Mouse (Mus musculus): Measurements from ENCODE around the gene Ptprn.
A peak's percentile ranks its signal among the peaks of the same experiment; 100 is the strongest.

The Ptprn gene

GRCm38 (mm10) chr1:75264091-75264880 lies at the start of gene Ptprn:
Gene Ptprn, minus strand, starts transcription at chr1:75264502.
- peak in 1 of 2 experiments; percentile 9 for DNase-seq

GRCm38 (mm10) chr1:75311694-75312093 lies 47.4 kb upstream of the Ptprn start:
- no peak for DNase-seq

DNA sequence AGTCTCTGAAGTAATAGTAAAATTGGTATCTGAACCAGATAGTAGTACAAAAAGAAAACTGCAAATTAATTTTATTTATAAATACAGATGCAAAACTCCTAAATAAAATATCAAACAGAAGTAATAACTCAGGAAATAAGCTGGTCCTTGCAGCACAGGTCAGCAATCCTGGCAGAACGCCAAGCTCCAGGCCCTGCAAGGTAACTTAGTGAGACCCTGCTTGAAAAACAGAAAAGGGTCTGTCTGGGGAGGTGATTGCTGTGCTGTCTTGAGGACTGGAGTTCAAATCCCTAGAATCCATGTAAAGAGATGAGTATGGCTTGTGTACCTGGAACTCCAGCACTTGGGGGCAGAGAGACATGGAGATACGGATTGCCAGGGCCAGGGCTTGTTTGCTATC lies 40.4 kb upstream of the Ptprn start:
- DNase-seq = no peak

GRCm38 (mm10) chr1:75294294-75294693 lies 30.0 kb upstream of the Ptprn start:
- DNase-seq = no peak

- DNase-seq = no peak
Observed at GRCm38 (mm10) chr1:75293331-75293701, 29.0 kb upstream of the Ptprn start.

DNA sequence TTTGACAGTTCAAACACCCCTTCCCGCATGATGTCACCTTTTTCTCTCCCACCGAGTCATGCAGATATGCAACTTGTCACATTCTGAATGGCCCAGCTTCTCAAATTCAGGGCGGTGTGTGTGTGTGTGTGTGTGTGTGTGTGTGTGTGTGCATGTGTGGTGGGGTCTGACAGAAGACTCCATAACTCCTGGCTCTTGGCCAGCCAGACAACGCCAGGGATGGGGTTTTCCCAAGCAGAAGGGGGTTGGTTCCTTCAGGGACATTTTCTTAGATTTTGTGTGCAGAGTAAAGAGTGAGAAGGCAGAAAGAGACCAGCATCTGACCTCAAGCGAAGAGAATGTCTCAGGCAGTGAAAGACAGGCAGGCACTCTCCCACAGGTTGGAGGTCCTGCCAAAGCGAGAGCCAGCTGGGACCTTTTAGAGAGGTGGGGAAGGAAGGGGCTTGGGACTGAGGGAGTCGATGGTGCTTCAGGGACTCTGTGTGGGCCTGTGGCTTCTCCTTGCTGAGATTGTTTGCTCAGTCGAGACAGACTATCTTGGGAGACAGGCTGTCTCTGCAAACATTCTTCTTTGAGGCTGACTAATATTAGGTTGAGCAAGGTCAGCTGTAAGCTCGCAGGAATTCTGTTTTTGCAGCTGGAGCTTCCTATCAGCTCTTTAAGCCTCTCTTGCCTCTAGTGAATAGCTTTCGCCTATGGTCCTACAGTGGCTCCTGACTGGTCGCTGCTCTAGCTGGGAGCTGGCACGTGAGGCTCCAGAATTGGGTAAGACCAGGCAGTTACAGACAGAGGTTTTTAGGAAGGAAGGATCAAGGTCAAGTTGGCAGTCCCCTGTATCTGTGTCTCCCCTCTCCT lies 28.4 kb upstream of the Ptprn start:
- no peak for DNase-seq

GRCm38 (mm10) chr1:75291321-75291720 lies 27.0 kb upstream of the Ptprn start:
- DNase-seq = no peak

- no peak for DNase-seq
Observed at GRCm38 (mm10) chr1:75290582-75290981, 26.3 kb upstream of the Ptprn start.

- no peak for DNase-seq
Observed at GRCm38 (mm10) chr1:75289888-75290431, 25.7 kb upstream of the Ptprn start.

GRCm38 (mm10) chr1:75289376-75289775 lies 25.1 kb upstream of the Ptprn start:
- no peak for DNase-seq

DNA sequence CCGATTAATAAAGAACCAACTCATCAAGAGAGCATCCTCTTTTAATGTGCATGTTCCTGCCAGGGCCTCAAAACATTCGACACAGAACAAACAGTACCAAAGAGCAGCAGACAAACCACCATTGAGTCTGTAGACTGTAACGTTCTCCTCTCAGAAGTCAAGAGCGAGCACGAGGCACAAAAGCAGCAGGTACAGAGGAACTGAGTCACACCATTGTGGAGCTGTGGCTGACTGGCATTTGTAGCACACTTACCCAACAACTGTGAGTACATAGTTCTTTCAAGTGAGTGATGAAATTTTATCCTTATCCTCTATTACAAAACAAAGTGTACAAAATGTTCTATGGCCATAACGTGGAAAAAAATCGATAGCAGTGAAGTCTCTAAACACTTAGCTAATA lies 20.6 kb upstream of the Ptprn start:
- DNase-seq = no peak

DNA sequence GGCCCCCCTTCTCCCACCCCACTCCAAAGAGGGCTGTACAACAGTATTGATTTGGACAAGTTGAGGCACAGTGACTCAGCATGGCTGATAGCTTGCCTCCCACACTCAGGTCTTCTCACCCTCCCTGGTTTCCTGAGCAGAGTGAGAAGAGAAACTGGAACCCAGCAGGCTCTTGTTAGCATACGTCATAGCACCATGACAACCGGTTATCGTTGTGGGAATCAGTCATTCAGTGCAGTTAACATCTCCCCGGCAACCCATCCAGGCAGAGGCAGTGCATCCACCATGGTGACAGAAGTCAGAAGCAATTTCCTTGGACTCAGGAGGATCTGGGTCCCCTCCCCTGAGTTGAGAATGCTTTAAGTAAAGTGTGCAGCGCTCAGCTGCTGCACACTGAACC lies 18.7 kb upstream of the Ptprn start:
- no peak for DNase-seq

DNA sequence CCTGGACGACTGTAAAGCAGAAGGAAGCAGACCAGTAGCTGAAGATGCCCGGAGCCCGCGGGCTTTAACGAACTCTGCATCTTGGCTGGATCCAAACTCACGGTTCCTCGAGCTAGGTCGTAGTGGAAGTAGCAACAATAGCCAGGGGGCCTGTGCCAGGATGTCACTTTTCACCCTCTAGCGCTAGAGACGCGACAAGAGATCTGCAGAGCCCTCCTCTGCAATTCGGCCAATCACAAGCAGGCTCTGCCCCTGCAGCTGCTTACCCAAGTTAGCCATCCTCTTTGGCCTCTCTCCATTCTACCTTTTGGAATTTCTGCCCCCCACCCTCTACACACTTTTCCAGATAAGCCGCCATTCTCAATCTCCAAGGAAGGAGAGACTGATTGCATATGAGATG lies 13.9 kb upstream of the Ptprn start, which contains the start of gene Resp18:
Gene Resp18 (minus strand): TSS at position 188 of the 400 bp plus-strand sequence.
- no peak for DNase-seq

DNA sequence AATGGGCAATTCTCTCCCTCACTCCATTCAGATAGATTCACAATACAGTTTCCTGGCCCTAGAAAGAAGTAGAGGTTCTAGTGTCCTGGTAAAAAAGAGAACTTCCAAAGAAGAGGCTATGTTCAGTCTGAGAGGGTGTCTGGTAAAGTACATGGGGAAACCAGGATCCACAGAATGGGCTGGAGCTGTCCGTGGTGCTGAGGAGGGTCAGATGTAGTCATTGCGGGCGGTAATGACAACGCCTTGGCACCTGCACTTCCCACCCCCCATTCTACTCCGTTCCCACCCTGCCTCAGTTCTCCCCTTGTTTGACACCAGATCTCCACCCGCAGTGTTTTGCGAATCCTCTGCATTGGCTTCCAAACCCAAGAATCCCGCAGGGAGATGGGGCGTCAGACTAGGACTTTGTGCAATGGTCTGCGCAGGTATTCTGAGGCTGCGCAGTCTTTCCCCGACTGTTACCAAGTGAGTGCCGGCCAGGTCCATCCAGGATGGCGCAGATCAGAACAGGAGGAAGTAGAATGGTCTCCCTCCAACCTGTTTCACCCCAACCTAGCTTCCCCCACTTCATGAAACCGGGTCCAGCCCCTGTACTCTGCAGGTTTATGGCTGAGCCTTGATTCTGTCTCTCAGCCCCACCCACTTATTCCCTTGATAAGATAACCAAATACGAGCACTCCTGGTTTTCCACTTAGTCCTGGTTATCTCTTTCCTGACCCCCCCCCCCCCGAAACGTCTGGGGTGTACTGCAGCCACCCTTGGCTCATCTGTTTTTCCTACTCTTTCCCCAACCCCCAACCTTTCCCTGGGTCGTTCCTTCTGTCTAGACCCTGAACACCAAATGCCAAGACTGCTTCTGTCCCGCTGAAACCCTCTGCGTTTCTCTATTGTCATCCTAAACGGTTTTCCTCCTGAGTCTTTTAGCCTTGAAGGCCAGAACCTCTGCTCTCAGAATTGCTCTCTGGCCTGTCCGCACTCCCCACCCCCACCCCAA lies 13.2 kb upstream of the Ptprn start:
- peak; percentile 12 to 28 for DNase-seq

DNA sequence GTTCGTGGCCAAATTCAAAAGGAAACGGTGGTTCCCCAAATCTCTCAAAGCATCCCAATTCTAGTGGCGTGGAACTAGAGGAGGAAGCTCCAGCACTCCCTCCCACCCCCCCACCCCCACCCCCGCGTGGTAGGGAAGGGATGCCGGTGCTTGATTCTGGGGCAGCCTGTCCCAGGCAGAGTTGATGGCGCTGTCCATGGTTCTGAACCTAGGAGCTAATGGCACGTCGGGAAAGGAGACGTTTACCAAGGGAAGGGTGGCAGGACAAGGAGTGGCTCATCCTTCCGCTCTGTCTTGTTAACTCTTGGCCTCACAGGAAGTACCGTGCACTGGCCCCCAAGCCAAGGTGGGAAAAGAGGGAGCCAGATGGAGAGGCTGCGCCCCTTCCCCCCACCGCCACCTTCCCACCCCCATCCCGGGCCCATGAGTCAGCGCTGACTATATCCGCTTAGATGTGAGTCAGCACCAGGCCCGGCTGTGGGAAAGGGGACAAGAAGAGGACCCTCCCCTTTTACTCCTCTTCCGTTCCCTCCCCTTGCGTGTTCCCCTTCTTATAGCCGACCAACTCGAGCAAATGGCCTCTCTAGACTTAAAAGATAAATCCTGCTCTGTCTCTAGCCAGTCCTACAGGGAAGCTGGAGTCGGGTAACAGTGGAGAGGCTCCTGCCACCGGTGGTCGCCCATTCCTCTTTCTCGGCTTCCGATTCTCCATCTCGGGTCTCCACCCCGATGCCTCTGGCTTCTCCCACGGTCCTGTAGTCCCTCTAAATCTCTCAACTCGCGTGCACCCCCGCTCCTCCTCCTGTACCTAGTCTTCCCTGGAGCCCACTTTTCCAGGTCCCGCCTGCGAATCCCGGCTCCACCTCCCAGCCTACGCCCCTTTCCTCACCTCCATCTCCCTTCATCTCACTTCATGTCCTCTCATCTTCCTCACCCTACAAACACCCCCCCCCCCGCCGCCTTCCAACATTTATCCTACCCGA lies 1.0 kb downstream of the Ptprn start:
- DNase-seq = peak; percentile 41 to 48

DNA sequence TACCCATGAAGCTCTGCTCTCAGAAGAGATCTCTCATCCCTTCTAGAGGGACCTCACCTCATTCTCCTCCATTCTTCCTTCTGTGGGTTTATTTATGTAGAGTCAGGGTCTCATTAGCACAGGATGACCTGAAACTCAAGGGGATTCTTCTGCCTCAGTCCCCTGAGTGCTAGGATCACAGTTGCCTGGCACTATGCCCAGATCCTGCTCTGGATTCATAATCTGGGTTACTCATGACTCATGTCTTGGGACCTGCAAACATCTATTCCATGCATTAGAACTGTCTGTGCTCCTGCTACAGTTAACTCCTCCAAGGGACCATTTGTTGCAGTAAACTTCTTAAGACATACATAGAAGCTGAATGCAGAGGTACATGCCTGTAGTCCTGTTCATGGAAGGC lies 3.0 kb downstream of the Ptprn start:
- no peak for DNase-seq

- peak; percentile 60 to 78 for DNase-seq
Observed at GRCm38 (mm10) chr1:75255516-75256046, 8.7 kb downstream of the Ptprn start.

GRCm38 (mm10) chr1:75254625-75255013 lies 9.7 kb downstream of the Ptprn start:
- DNase-seq = no peak

DNA sequence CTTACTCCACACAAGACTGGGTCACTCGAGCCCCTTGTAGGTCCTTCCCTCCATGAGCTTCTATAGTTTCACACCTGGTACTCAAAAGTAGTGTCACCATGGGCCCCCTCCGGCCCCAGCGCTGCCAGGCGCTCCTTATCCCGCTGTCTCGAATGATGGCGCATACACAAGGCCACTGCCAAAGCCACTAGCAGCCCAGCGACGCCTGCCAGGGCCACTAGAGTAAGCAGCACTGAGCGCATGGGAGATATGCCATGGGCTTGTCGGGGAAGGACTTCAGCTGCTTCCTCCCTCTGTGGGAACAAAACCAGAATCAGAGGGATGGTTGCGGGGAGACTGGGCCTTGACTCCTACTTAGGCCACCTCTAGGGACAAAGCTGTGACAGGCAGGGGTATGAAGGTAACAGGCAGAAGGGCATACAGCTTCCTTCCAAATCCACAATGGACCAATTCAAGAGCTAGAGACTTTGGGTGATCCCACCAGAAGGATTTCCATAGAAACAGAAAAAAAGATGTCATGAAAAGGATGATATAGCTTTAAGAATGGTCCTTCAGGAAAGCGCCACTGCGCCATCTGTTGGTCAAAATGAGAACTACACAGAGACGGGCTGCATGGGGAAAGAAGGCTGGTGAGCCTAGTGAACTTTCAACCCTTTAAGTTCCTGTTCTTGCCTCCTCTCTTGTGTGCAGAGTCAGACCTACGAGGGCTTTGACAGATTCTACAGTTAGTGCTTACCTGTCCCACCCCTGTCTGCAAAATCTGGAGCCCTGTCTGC lies 10.3 kb downstream of the Ptprn start:
- DNase-seq = peak; percentile 77 to 86

- DNase-seq = no peak
Observed at GRCm38 (mm10) chr1:75253029-75253428, 11.3 kb downstream of the Ptprn start.

Measured in thymus, postnatal 36 days (tissue).